Mouse (Mus musculus) CH12.LX (cell line): ENCODE results near the gene Gna12. TPM values are rescaled to one million over a fixed set of nuclear protein-coding genes. Genes with fewer than 3 reads are reported as not detected.

Experiments
- DNase-seq: peaks from one replicate; pipeline ENCODE4 v3.0.0-alpha.2; 2013; ENCODE audit errors: extremely low read depth
- H3K27ac ChIP-seq: 2 replicates; pipeline ENCODE4 v1.5.1; 2012; ENCODE audit warnings: low read depth, mild to moderate bottlenecking, control low read depth, moderate library complexity; ENCODE audit not compliant: insufficient read depth
- H3K27me3 ChIP-seq: replicated peaks from 2 replicates; pipeline ENCODE3; 2012; ENCODE audit warnings: inconsistent platforms
- H3K36me3 ChIP-seq, 2 experiments: replicated peaks in 1 of 2; 2 replicates each; pipeline versions ENCODE3 to v1.6.1; 2012; ENCODE audit warnings: inconsistent platforms in 1 of 2, low read length in 1 of 2, mild to moderate bottlenecking in 1 of 2, mixed read lengths in 1 of 2, moderate library complexity in 1 of 2; ENCODE audit not compliant: control insufficient read depth in 1 of 2, insufficient read depth in 1 of 2
- H3K4me1 ChIP-seq, 2 experiments: 2 replicates each; pipeline ENCODE4 v1.6.1; 2012; ENCODE audit warnings: inconsistent platforms in 1 of 2, moderate library complexity in 1 of 2; ENCODE audit not compliant: insufficient read depth in 2 of 2, control insufficient read depth in 1 of 2
- H3K4me2 ChIP-seq: 2 replicates; pipeline ENCODE4 v1.6.1; 2012; ENCODE audit warnings: low read depth, mild to moderate bottlenecking, control low read depth; ENCODE audit not compliant: poor library complexity, insufficient read depth, severe bottlenecking
- H3K4me3 ChIP-seq, 3 experiments: fragments of 150-350 bp in 1 of 3; sonication (generic) in 1 of 3; replicated peaks in 1 of 3; 2 replicates each; pipeline versions ENCODE3 to v1.5.1; 2011 to 2012; ENCODE audit warnings: low read depth in 2 of 3, low read length in 2 of 3, mild to moderate bottlenecking in 2 of 3, moderate library complexity in 2 of 3, control low read depth in 1 of 3, improper control_type of control experiment in 1 of 3, inconsistent platforms in 1 of 3, mixed read lengths in 1 of 3; ENCODE audit not compliant: poor library complexity in 1 of 3
- H3K79me2 ChIP-seq: replicated peaks from 2 replicates; pipeline ENCODE4 v1.6.1; 2012; ENCODE audit warnings: mild to moderate bottlenecking, moderate library complexity; ENCODE audit not compliant: control insufficient read depth, poor library complexity, insufficient read depth, severe bottlenecking; ENCODE audit errors: extremely low read depth
- H3K9ac ChIP-seq: 2 replicates; pipeline ENCODE4 v1.6.1; 2012; ENCODE audit warnings: low read depth, mild to moderate bottlenecking, control low read depth, moderate library complexity; ENCODE audit not compliant: insufficient read depth
- H3K9me3 ChIP-seq: replicated peaks from 2 replicates; pipeline ENCODE3; 2012; ENCODE audit warnings: low read length, inconsistent platforms, mixed read lengths
- BHLHE40 ChIP-seq: IDR thresholded peaks from 2 replicates; pipeline ENCODE4 v1.6.1; 2011; ENCODE audit warnings: mild to moderate bottlenecking, low read depth, low read length, improper control_type of control experiment
- CHD1 ChIP-seq: IDR thresholded peaks from 2 replicates; pipeline ENCODE4 v1.6.1; 2012; ENCODE audit warnings: low read depth, low read length, improper control_type of control experiment, inconsistent platforms
- CHD2 ChIP-seq: IDR thresholded peaks from 2 replicates; pipeline ENCODE4 v1.6.1; 2011; ENCODE audit warnings: low read length, improper control_type of control experiment
- ELF1 ChIP-seq: IDR thresholded peaks from 2 replicates; pipeline ENCODE4 v1.6.1; 2014; ENCODE audit warnings: low read depth, mild to moderate bottlenecking, inconsistent platforms, low read length, improper control_type of control experiment
- GABPA ChIP-seq: IDR thresholded peaks from 2 replicates; pipeline ENCODE4 v1.6.1; 2012; ENCODE audit warnings: low read depth, low read length, improper control_type of control experiment, inconsistent platforms; ENCODE audit not compliant: insufficient replicate concordance
- HCFC1 ChIP-seq: IDR thresholded peaks from 2 replicates; pipeline ENCODE4 v1.6.1; 2012; ENCODE audit warnings: low read depth, mild to moderate bottlenecking, inconsistent platforms, low read length, improper control_type of control experiment
- JUN ChIP-seq: IDR thresholded peaks from 2 replicates; pipeline ENCODE4 v1.6.1; 2011; ENCODE audit warnings: low read depth, mild to moderate bottlenecking, low read length, improper control_type of control experiment, moderate library complexity; ENCODE audit not compliant: insufficient read depth
- JUND ChIP-seq: conservative IDR thresholded peaks from 2 replicates; pipeline ENCODE4 v1.6.1; 2011; ENCODE audit warnings: low read depth, low read length, improper control_type of control experiment
- KAT2A ChIP-seq: IDR thresholded peaks from 2 replicates; pipeline ENCODE4 v1.6.1; 2012; ENCODE audit warnings: low read length, improper control_type of control experiment, inconsistent platforms; ENCODE audit not compliant: insufficient replicate concordance
- MAFK ChIP-seq: IDR thresholded peaks from 2 replicates; pipeline ENCODE4 v1.6.1; 2011; ENCODE audit warnings: low read length, improper control_type of control experiment; ENCODE audit not compliant: insufficient replicate concordance
- MAX ChIP-seq: IDR thresholded peaks from 2 replicates; pipeline ENCODE4 v1.6.1; 2011; ENCODE audit warnings: low read length, improper control_type of control experiment
- MAZ ChIP-seq: IDR thresholded peaks from 2 replicates; pipeline ENCODE4 v1.6.1; 2012; ENCODE audit warnings: low read depth, mild to moderate bottlenecking, inconsistent platforms, low read length, improper control_type of control experiment, moderate library complexity
- MEF2A ChIP-seq: IDR thresholded peaks from 2 replicates; pipeline ENCODE4 v1.6.1; 2014; ENCODE audit warnings: low read depth, mild to moderate bottlenecking, inconsistent platforms, low read length, improper control_type of control experiment, borderline replicate concordance
- MXI1 ChIP-seq: IDR thresholded peaks from 2 replicates; pipeline ENCODE4 v1.6.1; 2011; ENCODE audit warnings: mild to moderate bottlenecking, low read depth, low read length, improper control_type of control experiment
- MYC ChIP-seq: IDR thresholded peaks from 2 replicates; pipeline ENCODE4 v1.6.1; 2011; ENCODE audit warnings: low read depth, mild to moderate bottlenecking, improper control_type of control experiment, low read length
- NELFE ChIP-seq: IDR thresholded peaks from 2 replicates; pipeline ENCODE4 v1.6.1; 2011; ENCODE audit warnings: low read depth, low read length, improper control_type of control experiment
- PAX5 ChIP-seq: IDR thresholded peaks from 2 replicates; pipeline ENCODE4 v1.6.1; 2012; ENCODE audit warnings: low read length, inconsistent platforms, mixed read lengths
- RAD21 ChIP-seq: IDR thresholded peaks from 2 replicates; pipeline ENCODE4 v1.6.1; 2011; ENCODE audit warnings: low read depth, mild to moderate bottlenecking, low read length, improper control_type of control experiment, moderate library complexity
- RCOR1 ChIP-seq: conservative IDR thresholded peaks from 2 replicates; pipeline ENCODE4 v1.6.1; 2012; ENCODE audit warnings: low read depth, mild to moderate bottlenecking, inconsistent platforms, low read length, improper control_type of control experiment
- SIN3A ChIP-seq: IDR thresholded peaks from 2 replicates; pipeline ENCODE4 v1.6.1; 2012; ENCODE audit warnings: low read length, improper control_type of control experiment, inconsistent platforms
- TBP ChIP-seq: conservative IDR thresholded peaks from 2 replicates; pipeline ENCODE4 v1.6.1; 2011; ENCODE audit warnings: low read depth, low read length, improper control_type of control experiment
- UBTF ChIP-seq: IDR thresholded peaks from 2 replicates; pipeline ENCODE4 v1.6.1; 2012; ENCODE audit warnings: low read depth, mild to moderate bottlenecking, inconsistent platforms, low read length, improper control_type of control experiment, moderate library complexity
- ZKSCAN1 ChIP-seq: IDR thresholded peaks from 2 replicates; pipeline ENCODE4 v1.6.1; 2012; ENCODE audit warnings: low read depth, inconsistent platforms, low read length, improper control_type of control experiment, borderline replicate concordance
- ZMIZ1 ChIP-seq: IDR thresholded peaks from 2 replicates; pipeline ENCODE4 v1.6.1; 2012; ENCODE audit warnings: low read depth, mild to moderate bottlenecking, inconsistent platforms, low read length, improper control_type of control experiment
- ZNF384 ChIP-seq: IDR thresholded peaks from 2 replicates; pipeline ENCODE4 v1.6.1; 2012; ENCODE audit warnings: low read depth, low read length, improper control_type of control experiment, inconsistent platforms
- dilution Hi-C: fragments of 300-500 bp; cut with MboI; formaldehyde crosslinking; loops from 2 replicates; pipeline ENCODE4 v1.14.3; 2020; ENCODE audit warnings: low sequenced_read_pairs; ENCODE audit not compliant: extremely low pct_unique_long_range_greater_than_20kb, extremely low pct_ligation_motif_present
- in situ Hi-C: fragments of 300-500 bp; cut with MboI; formaldehyde crosslinking; loops from 3 replicates; pipeline ENCODE4 v1.14.3; 2019; ENCODE audit warnings: low sequenced_read_pairs, low pct_ligation_motif_present, low pct_unique_long_range_greater_than_20kb, mixed read lengths
- polyA plus RNA-seq: library from polyadenylated mRNA; unstranded; fragments of >175 nt; gene quantifications from 2 replicates; pipeline ENCODE4 v1.2.1, GENCODE M21; 2012; ENCODE audit warnings: low read depth; ENCODE audit not compliant: insufficient read length
- total RNA-seq, 2 experiments: library from RNA; depleted of rRNA; stranded (reverse); fragments of 300-350 nt in 1 of 2; fragments of >200 nt in 1 of 2; gene quantifications; 2 replicates each; pipeline ENCODE4 v1.2.3; 2012 to 2014

Gna12 gene
- total and polyA plus RNA-seq, 3 experiments: 11.5 to 15.8 (median 15.4) TPM

DNA sequence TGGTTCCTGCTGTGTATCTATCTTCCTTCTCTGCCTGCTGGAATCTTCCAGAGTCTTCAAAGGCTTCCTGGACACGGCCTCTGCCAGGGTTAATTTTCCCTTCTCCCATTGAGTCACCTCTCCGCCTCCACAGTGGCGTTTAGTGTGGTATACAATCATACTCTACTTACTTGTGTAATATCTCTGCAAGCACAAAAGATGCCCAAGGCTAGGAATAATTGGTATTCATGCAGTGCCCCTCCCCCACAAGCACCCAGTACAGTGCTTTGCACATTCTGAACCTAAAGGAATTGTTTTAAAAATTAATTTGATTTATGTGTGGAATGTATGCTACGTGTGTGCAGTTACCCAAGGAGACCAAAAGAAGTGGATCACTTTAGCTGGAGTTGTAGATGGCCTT is 10.6 kb downstream of the Gna12 start:
- TF ChIP-seq MAZ (no peak), GABPA (no peak), KAT2A (no peak), RAD21 (no peak), TBP (no peak), ZMIZ1 (no peak), PAX5 (no peak), ZNF384 (no peak), UBTF (no peak), CHD2 (no peak)
- no peak overlapping the region for H3K27ac ChIP-seq
- in situ Hi-C loops: no loop called here
- no peak overlapping the region for H3K4me3 ChIP-seq
- H3K9me3 ChIP-seq: no peaks in the 10 kb centered on the region
- H3K36me3 ChIP-seq: peaks cover 0 to 3% of the 10 kb centered on the region in 2 experiments
- no peak overlapping the region for H3K9ac ChIP-seq
- dilution Hi-C loops: no loop called here
- H3K79me2 ChIP-seq: no peaks in the 10 kb centered on the region
- no peak for DNase-seq
- H3K4me1 ChIP-seq: peaks cover 11 to 37% of the 10 kb centered on the region in 2 experiments
- no peak overlapping the region for H3K4me2 ChIP-seq
- no peaks in the 10 kb centered on the region for H3K27me3 ChIP-seq

DNA sequence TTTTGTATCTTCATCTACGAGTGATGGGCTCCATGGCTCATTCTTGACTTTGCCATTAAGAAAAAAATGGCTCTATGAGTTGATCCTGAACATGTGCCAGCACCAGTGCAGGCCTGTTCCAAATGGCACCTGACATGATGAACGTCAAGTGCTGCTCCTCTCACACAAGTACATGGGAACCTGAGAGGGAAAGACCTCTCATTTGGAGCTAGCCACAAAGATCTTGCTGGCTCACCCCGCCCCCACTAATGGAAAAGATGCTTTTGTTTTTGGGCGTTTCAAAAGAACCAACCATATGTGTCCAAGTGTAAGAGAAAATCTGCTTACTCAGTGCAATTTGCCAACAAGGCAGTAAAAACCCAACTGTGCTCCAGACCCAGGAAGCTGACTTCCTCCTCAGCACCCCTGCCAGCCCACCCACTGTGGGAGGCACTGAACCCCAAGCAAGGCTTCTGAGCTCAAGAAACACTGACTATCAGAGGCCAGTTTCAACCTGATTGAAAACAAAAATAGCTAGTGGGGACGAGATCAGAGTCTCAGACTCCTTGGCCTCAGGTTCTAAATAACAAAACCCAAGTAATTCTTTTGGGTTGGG is 11.7 kb downstream of the Gna12 start:
- TF ChIP-seq PAX5 (no peak), CHD2 (no peak), JUN (no peak), ZMIZ1 (no peak), MAFK (no peak), MAX (no peak), ZKSCAN1 (no peak), RCOR1 (no peak), JUND (no peak), HCFC1 (no peak), SIN3A (no peak), CHD1 (no peak), NELFE (no peak), MXI1 (no peak), BHLHE40 (no peak), MYC (no peak), ELF1 (no peak), MEF2A (no peak), UBTF (no peak)
- H3K4me2 ChIP-seq: no peak overlapping the region
- H3K27ac ChIP-seq: no peak overlapping the region
- peaks cover 0 to 1% of the 10 kb centered on the region in 2 experiments for H3K36me3 ChIP-seq
- H3K27me3 ChIP-seq: no peaks in the 10 kb centered on the region
- no peak overlapping the region for H3K4me3 ChIP-seq
- H3K9ac ChIP-seq: no peak overlapping the region
- H3K79me2 ChIP-seq: no peaks in the 10 kb centered on the region
- H3K4me1 ChIP-seq: peaks cover 17 to 47% of the 10 kb centered on the region in 2 experiments
- dilution Hi-C loops (no loop called here), in situ Hi-C loops (no loop called here)
- DNase-seq: no peak
- no peaks in the 10 kb centered on the region for H3K9me3 ChIP-seq
